Mouse (Mus musculus) ES-E14 (cell line): ENCODE results near the gene Mindy4b-ps. TPM values are rescaled to one million over a fixed set of nuclear protein-coding genes. Genes with fewer than 3 reads are reported as not detected.

ENCODE experiments used
- DNase-seq: peaks from one replicate; pipeline ENCODE4 v3.0.0-alpha.2; 2013; ENCODE audit warnings: low read depth, low spot score
- H3K27ac ChIP-seq: 2 replicates; pipeline ENCODE4 v1.5.1; 2012; ENCODE audit warnings: low read depth, mild to moderate bottlenecking, low read length, moderate library complexity, mixed read lengths; ENCODE audit not compliant: poor library complexity, insufficient read depth, severe bottlenecking
- H3K36me3 ChIP-seq: 2 replicates; pipeline ENCODE4 v1.6.1; 2012; ENCODE audit warnings: mild to moderate bottlenecking, low read length, moderate library complexity, mixed read lengths; ENCODE audit not compliant: control insufficient read depth, poor library complexity, insufficient read depth, severe bottlenecking
- H3K4me1 ChIP-seq, 2 experiments: fragments of 150-350 bp in 1 of 2; sonication (generic) in 1 of 2; 2 replicates each; pipeline ENCODE4 v1.6.1; 2012; ENCODE audit warnings: low read length in 2 of 2, mild to moderate bottlenecking in 1 of 2, mixed read lengths in 1 of 2; ENCODE audit not compliant: control insufficient read depth in 2 of 2, insufficient read depth in 2 of 2, poor library complexity in 1 of 2
- H3K4me3 ChIP-seq, 2 experiments: fragments of 150-350 bp in 1 of 2; sonication (generic) in 1 of 2; 2 replicates each; pipeline ENCODE4 v1.5.1; 2012; ENCODE audit warnings: low read length in 2 of 2, low read depth in 1 of 2, mild to moderate bottlenecking in 1 of 2, mixed read lengths in 1 of 2; ENCODE audit not compliant: insufficient read depth in 1 of 2, poor library complexity in 1 of 2, severe bottlenecking in 1 of 2
- H3K9ac ChIP-seq: 2 replicates; pipeline ENCODE4 v1.6.1; 2012; ENCODE audit warnings: low read depth, mild to moderate bottlenecking, low read length, mixed read lengths; ENCODE audit not compliant: poor library complexity, insufficient read depth, severe bottlenecking
- H3K9me3 ChIP-seq: fragments of 150-350 bp; sonication (generic); 2 replicates; pipeline ENCODE4 v1.6.1; 2012; ENCODE audit warnings: low read depth, mild to moderate bottlenecking, low read length; ENCODE audit not compliant: control insufficient read depth, insufficient read depth
- CHD2 ChIP-seq: IDR thresholded peaks from 2 replicates; pipeline ENCODE4 v1.6.1; 2014; ENCODE audit warnings: mild to moderate bottlenecking, low read depth, low read length, inconsistent platforms
- HCFC1 ChIP-seq: IDR thresholded peaks from 2 replicates; pipeline ENCODE4 v1.6.1; 2012; ENCODE audit warnings: low read length, inconsistent platforms, borderline replicate concordance; ENCODE audit not compliant: insufficient read depth
- MAFK ChIP-seq: IDR thresholded peaks from 2 replicates; pipeline ENCODE4 v1.6.1; 2014; ENCODE audit warnings: mild to moderate bottlenecking, low read depth, low read length, inconsistent platforms; ENCODE audit not compliant: insufficient read depth
- ZC3H11A ChIP-seq: IDR thresholded peaks from 2 replicates; pipeline ENCODE4 v1.6.1; 2012; ENCODE audit warnings: low read depth, mild to moderate bottlenecking, inconsistent platforms, low read length, borderline replicate concordance
- ZNF384 ChIP-seq: IDR thresholded peaks from 2 replicates; pipeline ENCODE4 v1.6.1; 2012; ENCODE audit warnings: low read depth, low read length, inconsistent platforms
- in situ Hi-C, 2 experiments: fragments of 600-800 bp; cut with MboI; formaldehyde crosslinking; loops; one replicate each; pipeline ENCODE4 v1.15.1; 2025; ENCODE audit warnings: low sequenced_read_pairs in 2 of 2, inconsistent platforms in 1 of 2; ENCODE audit not compliant: unreplicated experiment in 2 of 2
- total RNA-seq: library from RNA; depleted of rRNA; stranded (reverse); fragments of 300-350 nt; gene quantifications from 2 replicates; pipeline ENCODE4 v1.2.3, GENCODE M21; 2012; rRNA removed

Mindy4b-ps gene
- total RNA-seq, 1 experiment, result not detected

GRCm38 (mm10) chr3:58754361-58754760 is 67.8 kb downstream of the Mindy4b-ps start:
- Histone ChIP-seq H3K4me3 (no peak overlapping the region), H3K27ac (no peak overlapping the region), H3K36me3 (no peaks in the 10 kb centered on the region), H3K9ac (no peak overlapping the region), H3K9me3 (no peaks in the 10 kb centered on the region), H3K4me1 (no peaks in the 10 kb centered on the region)
- TF ChIP-seq ZC3H11A (no peak), CHD2 (no peak), ZNF384 (no peak), MAFK (no peak), HCFC1 (no peak)
- in situ Hi-C loops, result no loop called here
- DNase-seq, result no peak

- TF ChIP-seq ZNF384 (no peak), MAFK (no peak), HCFC1 (no peak), CHD2 (no peak), ZC3H11A (no peak)
- H3K27ac ChIP-seq, result no peak overlapping the region
- no peaks in the 10 kb centered on the region for H3K4me1 ChIP-seq
- H3K9ac ChIP-seq, result no peak overlapping the region
- H3K4me3 ChIP-seq, result no peak overlapping the region
- no peaks in the 10 kb centered on the region for H3K36me3 ChIP-seq
- no peaks in the 10 kb centered on the region for H3K9me3 ChIP-seq
- in situ Hi-C loops, result no loop called here
- no peak for DNase-seq
These were observed 70.1 kb downstream of the Mindy4b-ps start for GRCm38 (mm10) chr3:58751818-58752620.

GRCm38 (mm10) chr3:58748724-58749123 is 73.4 kb downstream of the Mindy4b-ps start:
- Histone ChIP-seq H3K4me1 (no peaks in the 10 kb centered on the region), H3K9ac (no peak overlapping the region), H3K36me3 (no peaks in the 10 kb centered on the region), H3K9me3 (no peaks in the 10 kb centered on the region), H3K27ac (no peak overlapping the region), H3K4me3 (no peak overlapping the region)
- in situ Hi-C loops, result no loop called here
- TF ChIP-seq CHD2, result no peak
- TF ChIP-seq ZNF384, result no peak
- TF ChIP-seq HCFC1, result no peak
- no peak for TF ChIP-seq MAFK
- no peak for TF ChIP-seq ZC3H11A
- DNase-seq, result no peak

GRCm38 (mm10) chr3:58747924-58748323 is 74.2 kb downstream of the Mindy4b-ps start:
- Histone ChIP-seq H3K9ac (no peak overlapping the region), H3K4me1 (no peaks in the 10 kb centered on the region), H3K36me3 (no peaks in the 10 kb centered on the region), H3K4me3 (no peak overlapping the region), H3K27ac (no peak overlapping the region), H3K9me3 (no peaks in the 10 kb centered on the region)
- in situ Hi-C loops, result no loop called here
- DNase-seq, result no peak
- no peak for TF ChIP-seq MAFK
- no peak for TF ChIP-seq CHD2

- H3K9ac ChIP-seq, result no peak overlapping the region
- no peak for TF ChIP-seq ZC3H11A
- TF ChIP-seq CHD2, result no peak
- no peak for TF ChIP-seq HCFC1
- TF ChIP-seq MAFK, result no peak
- TF ChIP-seq ZNF384, result no peak
- H3K27ac ChIP-seq, result no peak overlapping the region
- no peaks in the 10 kb centered on the region for H3K36me3 ChIP-seq
- H3K4me3 ChIP-seq, result no peak overlapping the region
- peaks cover 0 to 2% of the 10 kb centered on the region in 2 experiments; a peak in 1 of 4 replicates for H3K4me1 ChIP-seq
- DNase-seq, result no peak
- in situ Hi-C loops, result no loop called here
- H3K9me3 ChIP-seq, result no peaks in the 10 kb centered on the region
These were observed 82.6 kb downstream of the Mindy4b-ps start for GRCm38 (mm10) chr3:58739536-58739935.

Other genes starting within 250 kb of the Mindy4b-ps start
- gene Selenot, start 245.7 kb downstream of the Mindy4b-ps start, total RNA-seq, result 156 and 184 TPM in 2 replicates
- gene Erich6, start 185.1 kb downstream of the Mindy4b-ps start, total RNA-seq, result not detected in 2 replicates
- 4.3 and 5.8 TPM in 2 replicates for gene Siah2, start 129.9 kb downstream of the Mindy4b-ps start, total RNA-seq
- 0.13 TPM in 1 of 2 replicates, not detected in the other for gene Clrn1, start 63.0 kb upstream of the Mindy4b-ps start, total RNA-seq
- gene Med12l, start 183.5 kb upstream of the Mindy4b-ps start, total RNA-seq, result 2.6 and 3.6 TPM in 2 replicates